Mouse (Mus musculus): ENCODE data around the gene Astn2. TPM values are rescaled to one million over a fixed set of nuclear protein-coding genes. Genes with fewer than 3 reads are reported as not detected.

Astn2 gene
- polyA plus RNA-seq, 1 experiment, result 0.65 TPM

DNA sequence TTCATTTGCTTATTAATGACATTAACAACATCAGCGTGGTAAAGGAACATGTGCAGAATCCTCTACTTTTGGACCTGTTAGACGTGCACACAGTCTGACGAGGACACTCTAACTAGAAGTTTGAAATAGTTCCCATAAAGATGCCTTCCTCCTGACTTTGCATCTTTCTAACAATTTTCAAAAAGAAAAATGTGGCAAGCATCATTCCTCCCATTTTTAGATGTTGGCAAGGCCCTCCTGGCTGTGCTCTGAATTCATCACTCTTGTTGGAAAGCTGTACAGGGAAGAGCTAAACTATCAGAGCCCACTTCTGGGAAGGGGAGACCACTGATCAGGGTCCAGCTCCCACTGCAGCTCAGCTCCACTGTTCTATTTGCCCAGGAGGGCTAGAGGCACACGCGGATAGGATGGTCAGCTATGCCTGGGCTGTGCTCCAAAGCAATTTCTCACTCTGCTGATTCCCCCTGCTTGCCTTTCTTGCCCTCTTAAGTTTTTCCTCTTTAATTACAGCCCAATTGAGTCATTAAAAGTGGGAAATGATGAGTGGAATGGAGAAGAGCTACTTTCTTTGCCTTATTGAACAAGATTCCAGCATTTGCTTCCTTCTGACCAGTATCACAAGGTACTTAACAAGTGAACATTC lies 630.9 kb downstream of the Astn2 start:
- TF ChIP-seq POLR2A (IDR thresholded peaks at IDR 0.05; ENCODE audit: control insufficient read depth, extremely low read depth, insufficient read depth, low read length, poor library complexity) (no peak), CTCF (IDR thresholded peaks at IDR 0.05; ENCODE audit: borderline replicate concordance, control insufficient read depth, extremely low read depth, insufficient read depth, low read length, poor library complexity) (no peak)
- DNase-seq, result no peak
- H3K27ac ChIP-seq (ENCODE audit: control insufficient read depth, insufficient read depth, low read length), result no peak overlapping the region
- H3K36me3 ChIP-seq (ENCODE audit: control insufficient read depth, insufficient read depth, low read length), result no peaks in the 10 kb centered on the region
- 94% methylated on average over 5 of the region's 5 CpGs for WGBS
- no peak overlapping the region for H3K4me3 ChIP-seq (ENCODE audit: control insufficient read depth, insufficient read depth, low read length)
- H3K4me1 ChIP-seq (replicated peaks; ENCODE audit: control insufficient read depth, insufficient read depth, low read length), result no peaks in the 10 kb centered on the region
- no peaks in the 10 kb centered on the region for H3K27me3 ChIP-seq (ENCODE audit: control insufficient read depth, insufficient read depth, low read length)

DNA sequence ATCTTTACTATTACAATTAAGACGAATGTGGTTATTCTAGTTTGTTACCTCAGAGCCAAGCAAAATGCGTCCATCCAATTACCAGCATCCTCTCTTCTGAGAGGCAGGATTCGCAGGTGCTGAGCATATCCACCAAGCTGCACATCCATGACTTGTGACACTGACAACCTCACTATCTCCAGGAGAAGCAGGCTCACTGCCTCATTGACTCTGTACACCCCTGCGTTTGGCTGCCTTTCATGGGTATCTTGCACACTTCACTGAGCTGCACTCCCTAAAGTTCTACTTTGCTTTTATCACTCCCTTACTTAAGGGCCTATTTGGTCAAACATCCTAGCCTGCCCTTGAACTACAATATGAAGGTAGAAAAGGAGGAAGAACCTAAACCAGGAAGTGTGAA lies 633.5 kb downstream of the Astn2 start:
- TF ChIP-seq CTCF (IDR thresholded peaks at IDR 0.05; ENCODE audit: borderline replicate concordance, control insufficient read depth, extremely low read depth, insufficient read depth, low read length, poor library complexity), result no peak
- TF ChIP-seq POLR2A (IDR thresholded peaks at IDR 0.05; ENCODE audit: control insufficient read depth, extremely low read depth, insufficient read depth, low read length, poor library complexity), result no peak
- no peaks in the 10 kb centered on the region for H3K27me3 ChIP-seq (ENCODE audit: control insufficient read depth, insufficient read depth, low read length)
- no peak overlapping the region for H3K27ac ChIP-seq (ENCODE audit: control insufficient read depth, insufficient read depth, low read length)
- no peaks in the 10 kb centered on the region for H3K4me1 ChIP-seq (replicated peaks; ENCODE audit: control insufficient read depth, insufficient read depth, low read length)
- no peak for DNase-seq
- no peak overlapping the region for H3K4me3 ChIP-seq (ENCODE audit: control insufficient read depth, insufficient read depth, low read length)
- H3K36me3 ChIP-seq (ENCODE audit: control insufficient read depth, insufficient read depth, low read length), result no peaks in the 10 kb centered on the region
- WGBS, result 94% methylated on average over 4 of the region's 4 CpGs

DNA sequence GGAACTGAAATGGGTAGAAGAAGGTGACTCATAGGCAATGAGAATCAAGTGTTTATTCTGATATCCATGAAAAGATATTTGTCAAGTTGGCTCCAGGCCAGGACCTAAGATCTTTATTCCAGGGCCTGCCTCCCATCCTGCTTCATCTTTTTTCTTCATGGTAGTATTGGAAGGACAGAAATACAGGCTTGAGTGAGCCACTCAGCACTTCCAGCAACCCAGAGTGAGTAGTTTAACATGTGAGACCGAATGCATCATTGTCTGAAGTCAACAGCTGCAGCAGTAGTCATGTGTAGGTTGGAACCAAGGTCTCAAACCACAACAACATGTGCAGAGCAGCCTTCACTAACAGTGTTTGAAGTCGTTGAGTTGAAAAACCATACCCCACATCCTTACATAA lies 636.5 kb downstream of the Astn2 start:
- WGBS, result 42% methylated on average over 2 of the region's 2 CpGs
- TF ChIP-seq CTCF (IDR thresholded peaks at IDR 0.05; ENCODE audit: borderline replicate concordance, control insufficient read depth, extremely low read depth, insufficient read depth, low read length, poor library complexity), result no peak
- no peak for TF ChIP-seq POLR2A (IDR thresholded peaks at IDR 0.05; ENCODE audit: control insufficient read depth, extremely low read depth, insufficient read depth, low read length, poor library complexity)
- Histone ChIP-seq H3K27ac (ENCODE audit: control insufficient read depth, insufficient read depth, low read length) (no peak overlapping the region), H3K4me1 (replicated peaks; ENCODE audit: control insufficient read depth, insufficient read depth, low read length) (no peaks in the 10 kb centered on the region), H3K36me3 (ENCODE audit: control insufficient read depth, insufficient read depth, low read length) (no peaks in the 10 kb centered on the region), H3K4me3 (ENCODE audit: control insufficient read depth, insufficient read depth, low read length) (no peak overlapping the region), H3K27me3 (ENCODE audit: control insufficient read depth, insufficient read depth, low read length) (no peaks in the 10 kb centered on the region)
- no peak for DNase-seq

DNA sequence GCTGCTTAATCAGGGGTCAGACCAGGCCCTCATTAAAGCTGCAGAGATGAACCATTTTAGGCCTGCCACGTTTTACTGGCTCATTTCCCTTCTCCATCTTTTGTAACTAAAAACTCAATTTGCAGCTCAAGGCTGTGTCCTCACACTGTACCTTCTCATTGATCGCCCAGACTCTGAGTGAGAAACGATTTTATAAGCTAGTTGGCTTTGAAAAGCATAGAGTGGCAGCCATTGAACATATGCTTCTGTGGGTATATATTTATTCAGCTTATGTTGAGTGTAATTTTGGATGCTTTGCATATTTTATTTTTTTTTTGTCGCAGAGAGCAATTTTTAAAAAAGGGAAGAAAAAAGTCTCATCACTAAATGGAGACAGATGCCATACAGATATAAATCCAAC lies 637.0 kb downstream of the Astn2 start:
- H3K4me1 ChIP-seq (replicated peaks; ENCODE audit: control insufficient read depth, insufficient read depth, low read length), result no peaks in the 10 kb centered on the region
- WGBS, result 90% methylated on average over 4 of the region's 4 CpGs
- H3K27ac ChIP-seq (ENCODE audit: control insufficient read depth, insufficient read depth, low read length), result no peak overlapping the region
- DNase-seq, result no peak
- H3K27me3 ChIP-seq (ENCODE audit: control insufficient read depth, insufficient read depth, low read length), result no peaks in the 10 kb centered on the region
- no peak overlapping the region for H3K4me3 ChIP-seq (ENCODE audit: control insufficient read depth, insufficient read depth, low read length)
- no peaks in the 10 kb centered on the region for H3K36me3 ChIP-seq (ENCODE audit: control insufficient read depth, insufficient read depth, low read length)
- TF ChIP-seq POLR2A (IDR thresholded peaks at IDR 0.05; ENCODE audit: control insufficient read depth, extremely low read depth, insufficient read depth, low read length, poor library complexity) (no peak), CTCF (IDR thresholded peaks at IDR 0.05; ENCODE audit: borderline replicate concordance, control insufficient read depth, extremely low read depth, insufficient read depth, low read length, poor library complexity) (no peak)

DNA sequence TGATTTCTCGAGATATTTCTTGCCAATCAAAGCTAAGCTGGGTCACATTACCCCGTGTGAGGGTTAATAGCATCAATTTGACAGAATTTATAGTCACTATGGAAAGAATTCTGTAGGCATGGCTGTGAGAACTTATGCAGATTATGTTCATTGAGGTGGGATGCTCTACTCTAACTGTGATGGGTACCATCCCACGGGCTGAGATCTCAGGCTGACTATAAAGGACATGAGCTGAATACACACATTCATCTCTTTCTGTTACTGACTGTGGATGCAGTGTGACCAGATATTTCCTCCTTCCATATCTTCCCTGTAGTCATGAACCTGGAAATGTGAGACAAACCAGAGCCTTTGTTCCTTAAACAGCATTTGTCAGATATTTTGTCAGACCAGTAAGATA lies 639.1 kb downstream of the Astn2 start:
- Histone ChIP-seq H3K27ac (ENCODE audit: control insufficient read depth, insufficient read depth, low read length) (no peak overlapping the region), H3K4me1 (replicated peaks; ENCODE audit: control insufficient read depth, insufficient read depth, low read length) (no peaks in the 10 kb centered on the region), H3K4me3 (ENCODE audit: control insufficient read depth, insufficient read depth, low read length) (no peak overlapping the region), H3K36me3 (ENCODE audit: control insufficient read depth, insufficient read depth, low read length) (no peaks in the 10 kb centered on the region), H3K27me3 (ENCODE audit: control insufficient read depth, insufficient read depth, low read length) (no peaks in the 10 kb centered on the region)
- DNase-seq, result no peak
- no peak for TF ChIP-seq CTCF (IDR thresholded peaks at IDR 0.05; ENCODE audit: borderline replicate concordance, control insufficient read depth, extremely low read depth, insufficient read depth, low read length, poor library complexity)
- 73% methylated on average over 3 of the region's 3 CpGs for WGBS

DNA sequence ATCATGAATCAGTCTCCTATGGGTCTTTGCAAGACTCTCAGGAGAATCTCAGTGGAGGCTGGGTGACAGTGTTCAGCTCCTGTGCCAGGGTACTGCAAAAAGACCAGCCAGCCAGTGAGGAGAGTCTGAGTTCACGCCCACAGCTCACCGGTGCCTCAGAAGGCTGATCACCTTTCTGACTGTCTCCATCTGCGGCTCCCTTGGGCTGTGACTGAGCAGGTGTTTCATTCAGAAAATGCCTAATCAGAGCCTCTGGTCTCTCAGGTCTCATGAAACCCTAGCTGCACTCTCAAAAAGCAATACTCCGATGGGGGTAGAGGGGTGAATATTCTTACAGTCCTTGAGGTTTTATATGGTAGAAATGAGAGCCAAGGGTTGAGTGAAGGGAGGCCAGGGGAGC lies 640.1 kb downstream of the Astn2 start:
- TF ChIP-seq CTCF (IDR thresholded peaks at IDR 0.05; ENCODE audit: borderline replicate concordance, control insufficient read depth, extremely low read depth, insufficient read depth, low read length, poor library complexity), result no peak
- TF ChIP-seq POLR2A (IDR thresholded peaks at IDR 0.05; ENCODE audit: control insufficient read depth, extremely low read depth, insufficient read depth, low read length, poor library complexity), result no peak
- H3K4me3 ChIP-seq (ENCODE audit: control insufficient read depth, insufficient read depth, low read length), result no peak overlapping the region
- no peaks in the 10 kb centered on the region for H3K36me3 ChIP-seq (ENCODE audit: control insufficient read depth, insufficient read depth, low read length)
- no peaks in the 10 kb centered on the region for H3K27me3 ChIP-seq (ENCODE audit: control insufficient read depth, insufficient read depth, low read length)
- 89% methylated on average over 4 of the region's 4 CpGs for WGBS
- H3K4me1 ChIP-seq (replicated peaks; ENCODE audit: control insufficient read depth, insufficient read depth, low read length), result no peaks in the 10 kb centered on the region
- DNase-seq, result no peak
- H3K27ac ChIP-seq (ENCODE audit: control insufficient read depth, insufficient read depth, low read length), result no peak overlapping the region

DNA sequence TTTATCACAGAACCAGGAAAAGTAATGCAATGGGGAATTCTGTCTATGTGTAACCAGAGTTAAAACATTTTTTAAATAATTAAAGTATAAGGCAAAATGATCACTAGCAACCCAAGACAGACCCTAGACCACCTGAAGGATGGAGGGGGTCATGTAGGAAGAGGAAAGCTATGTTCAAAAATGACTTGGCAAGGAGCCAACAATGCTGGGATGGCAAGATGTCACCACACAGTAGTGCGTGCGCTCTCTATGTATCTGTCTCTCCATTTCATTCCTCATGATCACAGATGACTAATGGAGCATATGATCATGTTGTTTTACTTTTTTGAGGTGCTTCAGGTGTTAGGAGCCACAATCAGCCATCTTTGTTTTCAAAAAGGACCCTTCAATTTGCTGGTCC lies 640.6 kb downstream of the Astn2 start:
- Histone ChIP-seq H3K4me1 (replicated peaks; ENCODE audit: control insufficient read depth, insufficient read depth, low read length) (no peaks in the 10 kb centered on the region), H3K36me3 (ENCODE audit: control insufficient read depth, insufficient read depth, low read length) (no peaks in the 10 kb centered on the region), H3K27ac (ENCODE audit: control insufficient read depth, insufficient read depth, low read length) (no peak overlapping the region), H3K27me3 (ENCODE audit: control insufficient read depth, insufficient read depth, low read length) (no peaks in the 10 kb centered on the region), H3K4me3 (ENCODE audit: control insufficient read depth, insufficient read depth, low read length) (no peak overlapping the region)
- 93% methylated on average over 2 of the region's 2 CpGs for WGBS
- TF ChIP-seq POLR2A (IDR thresholded peaks at IDR 0.05; ENCODE audit: control insufficient read depth, extremely low read depth, insufficient read depth, low read length, poor library complexity), result no peak
- no peak for TF ChIP-seq CTCF (IDR thresholded peaks at IDR 0.05; ENCODE audit: borderline replicate concordance, control insufficient read depth, extremely low read depth, insufficient read depth, low read length, poor library complexity)
- DNase-seq, result no peak
